Mouse (Mus musculus) spleen, postnatal 14 days (tissue): ENCODE data around the gene Trim42.

ENCODE experiments used
- DNase-seq, 2 experiments: peaks; one replicate each; pipeline ENCODE4 v3.0.0; 2021 to 2022; ENCODE audit warnings: low spot score in 2 of 2

Trim42 gene

DNA sequence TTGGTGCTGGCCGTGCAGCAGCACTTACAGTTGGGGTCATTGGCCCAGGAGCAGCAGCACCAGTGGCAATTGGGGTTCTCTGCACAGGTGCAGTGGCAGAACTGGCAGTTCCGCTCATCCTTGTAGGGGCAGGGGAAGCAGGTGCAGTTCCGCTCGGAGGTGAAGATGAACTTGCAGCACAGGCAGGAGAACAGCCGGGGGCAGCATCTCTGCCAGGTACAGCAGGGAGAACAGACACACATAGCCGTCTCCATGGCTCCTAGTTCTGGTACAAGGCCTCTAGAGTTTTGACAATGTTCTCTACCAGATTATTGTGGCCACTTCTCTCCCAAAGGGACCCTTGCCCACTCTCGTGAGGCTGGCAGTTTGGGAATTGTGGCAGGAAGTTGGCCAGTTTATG, at the start of gene Trim42:
Gene Trim42 (minus strand): TSS at position 368 of the 400 bp plus-strand sequence.
- no peak for DNase-seq

DNA sequence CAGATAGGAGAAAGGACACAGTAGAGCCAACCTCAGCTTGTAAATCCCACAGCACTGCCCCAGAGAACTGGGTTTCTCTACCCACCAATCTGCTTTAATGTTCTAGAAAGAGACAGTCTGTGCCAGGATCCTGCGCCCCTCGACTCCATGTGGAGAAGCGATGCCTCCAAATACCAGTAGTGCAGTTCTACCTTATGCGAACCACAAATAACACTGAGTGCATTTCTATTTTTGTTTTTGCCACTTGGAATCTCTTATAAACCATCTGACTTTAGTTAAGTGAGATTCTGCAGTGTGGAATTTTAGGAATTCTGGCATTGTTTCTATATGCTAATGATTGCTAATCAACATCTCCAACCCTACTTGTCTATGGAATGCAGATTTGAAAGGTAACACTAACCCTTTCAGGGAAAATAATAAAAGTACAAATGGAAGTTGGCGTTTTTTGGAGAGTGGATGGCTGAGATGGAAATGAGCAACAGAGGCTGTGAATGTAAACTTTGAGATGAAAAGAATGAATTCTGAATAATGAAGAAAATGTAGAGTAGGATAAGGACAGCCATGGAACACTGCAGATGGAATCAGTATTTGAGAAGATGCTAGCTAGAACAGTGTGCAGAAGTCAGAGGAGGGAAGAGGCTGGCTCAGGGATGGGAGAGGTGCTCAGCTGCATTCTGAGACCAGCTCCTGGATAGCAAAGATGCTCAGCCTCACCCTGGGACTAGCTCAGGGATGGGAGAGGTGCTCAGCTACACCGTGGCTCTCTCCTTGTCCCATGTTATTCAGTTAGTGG, 45.3 kb upstream of the Trim42 start:
- DNase-seq, result no peak

GRCm38 (mm10) chr9:97408142-97408541, 38.4 kb upstream of the Trim42 start:
- DNase-seq, result no peak

GRCm38 (mm10) chr9:97356441-97356840, 13.3 kb downstream of the Trim42 start:
- no peak for DNase-seq

DNA sequence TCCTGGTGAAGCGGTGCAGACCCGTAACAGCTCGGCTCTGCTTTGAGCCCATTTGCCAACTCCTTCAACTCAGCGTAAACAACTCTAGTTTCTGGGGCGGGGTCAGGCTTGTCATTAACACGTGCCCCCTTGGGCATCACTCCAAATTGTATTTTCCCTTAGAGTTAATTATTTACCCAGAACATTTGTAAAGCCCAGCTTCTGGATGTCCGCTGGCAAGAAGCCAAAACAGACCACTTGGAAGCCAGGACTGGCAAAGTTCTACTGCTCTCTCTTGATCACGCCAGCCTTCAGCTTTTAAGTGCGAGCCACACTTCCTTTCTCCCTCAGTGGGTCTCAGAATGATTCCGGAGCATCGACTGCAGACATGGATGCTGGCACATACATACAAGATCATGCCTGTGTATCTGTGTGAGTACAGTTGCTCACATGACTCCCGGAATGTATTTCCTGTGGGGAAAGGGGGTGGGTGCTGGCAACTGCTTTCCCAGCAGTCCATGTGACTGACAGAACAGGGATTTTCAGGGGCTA, 24.9 kb downstream of the Trim42 start:
- DNase-seq, result no peak

GRCm38 (mm10) chr9:97341772-97342171, 28.0 kb downstream of the Trim42 start:
- DNase-seq, result no peak

GRCm38 (mm10) chr9:97322846-97323245, 46.9 kb downstream of the Trim42 start:
- DNase-seq, result no peak

- no peak for DNase-seq
These were observed 47.6 kb downstream of the Trim42 start for GRCm38 (mm10) chr9:97322120-97322519.

DNA sequence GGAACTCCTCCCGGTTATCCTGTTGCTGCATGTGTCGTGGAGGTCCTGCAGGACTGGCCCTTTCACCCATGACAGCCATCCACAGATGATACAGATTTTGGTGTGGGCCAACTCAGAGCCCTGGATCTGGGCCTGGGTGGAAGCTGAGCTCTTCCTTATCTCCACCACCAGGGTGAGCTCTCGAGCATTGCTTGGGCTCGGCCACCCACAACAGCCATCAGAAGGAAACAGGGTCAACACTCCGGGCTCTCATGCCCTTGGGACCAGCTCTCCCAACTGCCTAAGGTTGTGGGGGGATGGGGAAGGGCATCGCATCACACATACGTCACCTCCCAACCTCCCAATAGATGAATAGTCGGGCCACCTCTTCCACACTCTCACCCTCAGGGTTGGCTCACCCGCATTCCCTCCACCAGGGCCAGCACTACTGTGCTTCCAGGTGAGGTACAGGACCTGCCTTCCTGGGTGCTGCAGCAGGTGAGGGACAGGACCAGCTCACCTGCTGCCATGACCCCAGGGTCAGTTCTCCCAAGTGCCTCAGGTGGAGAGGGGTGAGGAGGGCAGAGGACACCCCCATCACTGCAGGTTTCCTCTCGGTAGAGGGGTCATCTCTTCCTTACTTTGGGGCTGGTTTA, 54.2 kb downstream of the Trim42 start:
- no peak for DNase-seq

GRCm38 (mm10) chr9:97311614-97312013, 58.1 kb downstream of the Trim42 start:
- DNase-seq, result no peak

DNA sequence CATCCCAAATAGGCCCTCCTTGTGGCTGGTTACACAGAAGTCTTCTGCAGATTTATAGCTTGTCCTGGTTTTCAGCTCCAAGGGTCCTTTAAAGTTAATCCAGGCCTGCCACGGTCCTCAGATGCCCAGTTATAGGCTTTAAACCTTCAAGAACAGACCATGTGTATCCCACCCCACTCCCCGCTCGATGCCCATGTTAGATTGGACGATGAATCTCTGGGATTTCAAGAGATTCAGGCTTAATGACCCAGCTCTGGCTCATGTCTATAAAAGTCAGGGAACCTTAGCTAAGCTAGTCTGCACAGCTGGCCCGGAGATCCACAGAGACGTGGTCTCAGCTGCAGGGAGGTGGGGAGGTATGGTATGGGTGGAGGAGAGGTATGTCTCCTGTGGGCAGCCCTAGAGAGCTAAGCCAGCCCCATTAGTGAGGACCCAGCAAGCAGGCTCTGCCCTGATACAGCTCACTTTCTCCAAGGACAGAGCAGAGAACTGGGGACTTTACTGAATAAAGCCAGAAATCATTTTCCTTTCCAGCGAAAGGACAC, 60.2 kb downstream of the Trim42 start:
- DNase-seq, result no peak

DNA sequence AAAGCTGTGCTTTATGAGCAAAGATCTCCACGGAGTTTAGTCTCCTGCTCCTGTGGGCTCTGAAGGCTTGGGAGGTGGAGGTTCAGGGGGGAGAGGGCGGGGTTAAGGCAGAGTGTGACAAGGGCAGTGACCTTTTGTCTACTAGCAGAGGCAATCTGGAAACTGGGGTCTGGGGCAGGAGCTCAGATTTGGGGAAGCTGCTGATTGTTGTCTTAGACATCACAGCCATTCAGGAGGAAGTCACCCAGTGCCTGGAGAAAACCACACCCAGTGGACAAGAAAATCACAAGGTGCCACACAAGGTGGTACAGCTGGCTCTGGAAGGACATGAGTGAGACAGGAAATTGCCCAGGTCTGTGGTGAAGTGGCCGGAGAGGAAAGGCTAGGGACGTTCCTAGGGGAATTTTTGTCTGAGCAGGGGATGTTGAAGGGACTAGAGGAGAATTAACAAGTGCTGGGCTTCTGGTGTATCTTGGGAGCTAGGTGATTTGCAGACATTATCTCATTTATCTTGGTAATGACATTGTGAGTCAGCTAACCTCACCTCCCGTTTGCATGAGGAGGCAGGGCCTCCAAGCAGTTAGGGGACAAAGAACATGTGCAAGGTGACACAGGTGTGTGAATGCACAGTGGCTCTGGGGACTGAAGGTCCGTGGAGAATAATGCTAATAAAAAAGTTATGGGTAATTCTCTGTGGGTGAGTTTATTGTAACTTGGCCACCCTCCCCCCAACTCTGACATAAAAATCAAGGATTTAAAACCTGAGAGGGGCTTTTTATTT, 61.9 kb downstream of the Trim42 start:
- no peak for DNase-seq
